Mouse (Mus musculus) ZHBTc4 (cell line): Measurements from ENCODE around the gene Wnt8b.

Source experiments
- DNase-seq: peaks from one replicate; pipeline ENCODE4 v3.0.0-alpha.2; 2011; ENCODE audit warnings: low read depth, low spot score

Wnt8b gene

DNA sequence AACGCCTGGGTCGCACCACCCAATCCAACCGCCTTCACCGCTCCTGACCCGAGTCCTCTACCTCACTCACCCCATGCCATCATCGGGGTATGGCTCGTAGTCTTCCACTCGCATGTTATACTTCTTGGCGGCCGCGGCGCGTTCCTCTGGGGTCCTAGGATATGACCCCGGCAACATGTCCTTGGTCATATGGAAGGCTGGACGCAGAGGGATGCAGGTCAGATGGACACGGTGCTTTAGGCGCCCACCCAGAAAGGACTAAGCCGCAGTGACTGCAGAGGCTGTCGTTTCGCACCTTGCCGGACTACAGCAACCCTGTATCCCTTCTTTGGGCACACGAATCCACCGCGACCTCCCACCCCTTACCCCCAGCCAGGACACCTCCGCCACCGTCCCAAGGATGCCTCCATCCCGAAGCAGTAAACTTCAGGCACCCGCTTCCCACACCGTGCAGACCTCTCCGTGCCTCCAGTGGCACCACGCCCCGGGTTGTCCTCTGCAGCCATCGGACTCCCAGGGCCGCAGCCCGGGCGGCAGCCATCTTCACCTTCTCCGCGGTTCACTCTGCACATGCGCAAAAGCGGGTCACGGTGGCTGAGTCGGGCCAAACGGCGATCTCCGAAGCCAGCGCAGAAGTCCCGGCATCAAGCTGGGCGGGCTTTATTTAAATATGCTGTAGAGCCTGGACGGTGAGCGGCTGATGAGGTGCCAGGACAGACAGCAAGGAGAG, 61.8 kb downstream of the Wnt8b start, which contains the start of gene Ndufb8:
TSS of gene Ndufb8 (minus strand) at position 580 of the 730 bp plus-strand sequence.
- peak; percentile 97 for DNase-seq

DNA sequence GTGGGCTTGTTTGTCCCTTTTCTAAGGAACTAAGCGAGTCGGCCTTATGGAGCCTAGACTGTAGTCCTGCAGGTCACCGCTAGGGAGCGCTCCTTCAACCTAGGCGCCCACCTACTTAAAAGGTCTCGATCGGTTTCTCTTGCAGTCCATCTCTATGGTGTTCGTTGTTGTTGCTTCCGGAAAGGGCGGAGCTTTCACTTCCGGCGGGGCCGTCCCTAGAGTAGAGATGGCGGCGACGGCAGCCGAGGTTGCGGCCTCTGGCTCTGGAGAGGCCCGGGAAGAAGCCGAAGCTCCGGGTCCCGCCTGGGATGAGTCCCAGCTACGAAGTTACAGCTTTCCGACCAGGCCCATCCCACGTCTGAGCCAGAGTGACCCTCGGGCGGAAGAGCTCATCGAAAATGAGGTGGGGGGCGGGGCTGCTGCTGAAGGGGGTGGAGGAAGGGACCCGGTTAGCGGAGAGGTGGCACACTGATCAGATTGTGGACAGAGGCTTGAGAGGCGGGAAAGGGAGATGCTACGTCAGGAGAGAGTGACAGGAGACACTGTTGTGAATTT, 69.5 kb downstream of the Wnt8b start, which contains the start of gene Hif1an:
TSS of gene Hif1an (plus strand) at position 199 of the 555 bp plus-strand sequence.
- peak; percentile 98 for DNase-seq
